Mouse (Mus musculus): ENCODE data around the gene Zscan4c.
"Not testable (repeated sequence)": the region's sequence is repeated elsewhere in the genome, so short reads cannot be mapped to it uniquely, and the experiment has no call there.

The Zscan4c gene

DNA sequence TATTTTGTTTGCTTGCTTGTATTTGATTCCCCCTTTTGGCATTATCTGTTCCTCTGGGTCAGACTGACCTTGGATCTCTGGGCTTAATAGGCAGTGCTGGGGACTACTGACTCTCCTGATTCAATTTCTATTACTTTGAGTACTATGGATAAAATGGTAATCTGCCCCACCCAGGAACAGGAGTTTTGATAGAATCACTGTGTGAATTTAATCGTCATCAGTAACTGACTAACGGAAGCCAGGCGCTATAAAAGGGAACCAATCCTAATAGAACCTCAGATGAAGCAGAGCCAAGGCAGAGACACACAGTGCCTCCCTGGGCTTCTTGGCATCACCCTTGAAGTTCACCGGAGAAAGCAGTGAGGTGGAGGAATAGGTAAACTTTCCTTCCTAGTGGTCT, at the start of gene Zscan4c:
Zscan4c (plus strand) TSS at position 301 of the 400 bp plus-strand sequence.
- DNase-seq = not testable (repeated sequence)
